Mouse (Mus musculus) liver, embryonic 14.5 days (tissue): ENCODE data around the gene Pitpna.

Source experiments
- CTCF ChIP-seq: IDR thresholded peaks from 2 replicates; pipeline ENCODE4 v1.5.1; 2016; ENCODE audit warnings: antibody characterized with exemption, low read depth, control low read depth
- EP300 ChIP-seq: IDR thresholded peaks from 2 replicates; pipeline ENCODE4 v1.6.1; 2016; ENCODE audit warnings: antibody characterized with exemption, low read depth

DNA sequence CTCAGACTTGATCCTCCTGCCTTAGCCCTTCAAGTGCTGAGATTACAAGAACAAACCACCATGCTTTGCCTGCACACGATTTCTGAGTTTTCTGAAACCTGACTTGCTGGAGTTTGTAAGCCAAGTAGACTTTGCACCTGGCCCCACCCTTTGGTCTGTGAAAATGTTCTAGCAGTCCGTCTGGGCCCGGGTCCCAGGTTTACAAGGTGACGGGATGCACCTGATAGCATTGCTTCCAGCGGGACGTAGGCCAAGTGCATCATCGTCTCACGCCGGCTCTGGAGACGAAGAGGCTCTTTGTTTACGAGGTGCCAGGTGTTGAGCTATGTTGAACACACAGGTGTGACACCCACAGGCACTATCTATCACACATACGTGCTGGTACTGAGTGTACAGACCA, 18.9 kb upstream of the Pitpna start:
- TF ChIP-seq CTCF: no peak
- no peak for TF ChIP-seq EP300
